Mouse (Mus musculus): Measurements from ENCODE around the gene Rgs3. TPM values are rescaled to one million over a fixed set of nuclear protein-coding genes. Genes with fewer than 3 reads are reported as not detected.

The Rgs3 gene
- total RNA-seq (2014; fragmentation: Nextera tagmentation) (6.5 and 17.4 TPM in 2 replicates), total RNA-seq (2017) (5.2 and 11.3 TPM in 2 replicates)

DNA sequence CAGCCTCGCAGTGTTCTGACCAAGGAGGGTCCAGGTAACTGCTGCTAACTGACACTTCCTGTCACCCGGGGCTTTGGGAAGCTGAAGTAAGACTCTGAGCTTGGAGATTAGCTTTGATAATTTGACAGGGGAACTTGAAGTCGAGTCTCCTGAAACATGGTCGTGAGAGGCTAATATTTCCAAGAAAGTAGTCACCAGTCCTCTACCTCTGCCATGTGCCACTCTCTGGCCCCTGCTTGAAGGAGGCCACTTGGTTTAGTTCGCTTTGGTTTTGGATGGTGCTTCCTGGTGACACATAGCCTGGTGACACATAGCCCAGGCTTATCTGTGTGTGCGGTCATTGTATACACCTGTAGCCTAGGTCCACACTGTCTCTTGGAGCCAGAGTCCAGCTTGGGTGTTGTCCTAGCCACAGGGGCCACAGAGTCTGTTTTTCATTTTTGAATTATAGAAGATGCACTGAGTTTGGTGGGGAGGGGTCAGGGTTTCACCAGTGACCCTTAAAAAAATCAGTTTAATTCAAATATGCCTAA, at the start of gene Rgs3:
Gene Rgs3, plus strand, starts transcription at position 51 of the 533 bp plus-strand sequence.
- no peak for ATAC-seq (replicated peaks; ENCODE audit: poor library complexity, severe bottlenecking)

DNA sequence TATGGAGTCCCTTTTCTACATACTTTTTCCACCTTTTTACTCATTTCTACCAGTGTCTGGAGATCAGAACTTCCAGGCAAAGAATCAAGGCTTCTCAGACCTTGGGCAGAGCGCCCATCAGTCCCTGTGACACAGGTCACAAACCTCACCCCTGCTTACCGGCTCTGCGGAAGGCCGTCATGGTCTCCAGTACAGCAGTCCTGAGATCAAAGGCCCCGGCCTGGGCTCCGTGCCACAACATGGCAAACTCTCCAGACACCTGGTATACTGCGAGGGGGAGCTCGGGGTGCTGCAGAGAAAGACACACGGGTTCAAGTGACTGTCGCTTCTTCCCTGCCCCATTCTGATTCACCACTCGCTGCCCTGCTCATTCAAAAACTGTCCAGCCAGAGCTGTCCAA, 49.7 kb upstream of the Rgs3 start:
- ATAC-seq (replicated peaks; ENCODE audit: poor library complexity, severe bottlenecking) = no peak

DNA sequence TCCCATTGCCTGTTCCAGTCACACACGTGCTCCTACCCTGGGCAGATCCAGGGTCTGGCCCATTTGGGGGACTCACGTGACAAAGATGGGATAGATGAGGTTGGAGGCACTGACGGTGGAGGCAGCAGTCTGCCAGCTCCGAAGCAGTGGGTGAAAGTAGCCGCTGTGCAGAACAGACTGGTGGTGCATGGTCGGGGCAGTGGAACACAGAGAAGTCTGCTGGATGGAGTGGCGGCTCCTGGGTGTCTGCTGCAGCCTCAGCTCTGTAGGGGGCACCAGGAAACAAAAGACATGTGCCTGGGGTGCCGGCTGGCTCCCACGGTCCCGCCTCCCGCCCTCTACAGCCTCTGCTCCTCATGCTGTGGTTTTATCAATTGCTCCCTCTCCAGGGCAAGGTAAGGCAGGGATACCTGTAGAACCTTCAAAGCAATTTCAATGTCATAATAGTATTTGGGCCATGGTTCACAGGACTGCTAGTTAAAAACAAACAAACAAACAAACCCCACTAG, 45.6 kb upstream of the Rgs3 start:
- no peak for ATAC-seq (replicated peaks; ENCODE audit: poor library complexity, severe bottlenecking)

DNA sequence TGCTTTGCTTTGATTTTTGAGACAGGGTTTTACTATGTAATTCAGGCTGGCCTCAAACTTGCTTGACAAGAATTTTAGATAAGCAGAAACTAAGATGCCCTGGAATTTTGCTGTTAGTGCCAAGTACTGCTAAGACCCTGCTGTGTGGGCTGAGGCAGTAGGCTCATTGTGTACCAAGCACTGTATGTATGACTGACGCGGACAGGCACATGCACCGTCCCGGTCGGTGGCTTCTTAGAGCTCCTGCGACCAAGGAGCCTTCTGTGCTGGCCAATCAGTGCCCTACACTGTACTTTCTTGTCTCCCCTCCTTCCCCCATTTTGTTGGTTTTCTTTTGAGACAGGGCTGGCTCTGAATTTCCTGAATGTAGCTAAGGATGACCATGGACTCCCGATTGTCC, 44.7 kb upstream of the Rgs3 start:
- no peak for ATAC-seq (replicated peaks; ENCODE audit: poor library complexity, severe bottlenecking)

DNA sequence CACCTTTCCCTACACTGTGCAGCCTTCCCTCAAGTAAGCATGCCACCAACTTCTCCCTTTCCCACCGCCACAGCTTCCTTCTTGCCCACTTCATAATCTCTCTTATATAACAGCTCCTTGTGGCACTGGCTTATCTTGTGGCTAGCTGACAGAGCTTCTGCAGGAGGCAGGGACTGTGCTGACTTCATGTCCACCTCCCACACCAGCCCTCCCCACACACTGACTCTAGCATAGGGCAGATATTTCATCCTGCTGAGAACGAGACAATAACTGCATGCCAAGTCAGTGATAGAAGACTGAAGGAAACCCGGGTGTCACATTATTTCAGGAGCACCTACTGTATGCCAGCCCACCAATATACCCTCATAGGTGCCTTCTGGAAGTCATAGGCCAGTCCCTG, 44.2 kb upstream of the Rgs3 start:
- peak; percentile 21; the same call in 1 of the 2 replicates for ATAC-seq (replicated peaks; ENCODE audit: poor library complexity, severe bottlenecking)

DNA sequence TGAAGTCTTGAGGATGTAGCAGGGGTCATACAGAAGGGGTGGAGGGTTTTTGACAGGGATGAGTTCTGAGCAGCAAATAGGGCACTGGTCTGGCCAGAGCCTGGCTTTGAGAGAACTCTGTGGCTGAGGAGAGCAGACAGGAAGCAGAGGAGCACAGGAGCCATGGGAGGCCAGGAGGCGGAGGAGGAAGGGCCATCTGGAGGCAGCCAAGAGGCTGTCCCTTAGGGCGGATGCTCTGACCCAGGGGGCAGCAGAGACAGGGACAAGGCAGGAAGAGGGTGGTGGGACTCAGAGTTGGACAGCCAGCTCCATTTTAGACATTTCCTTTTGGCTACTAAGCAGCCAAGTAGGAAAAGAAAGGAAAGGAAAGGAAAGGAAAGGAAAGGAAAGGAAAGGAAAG, 43.6 kb upstream of the Rgs3 start:
- ATAC-seq (replicated peaks; ENCODE audit: poor library complexity, severe bottlenecking) = no peak

DNA sequence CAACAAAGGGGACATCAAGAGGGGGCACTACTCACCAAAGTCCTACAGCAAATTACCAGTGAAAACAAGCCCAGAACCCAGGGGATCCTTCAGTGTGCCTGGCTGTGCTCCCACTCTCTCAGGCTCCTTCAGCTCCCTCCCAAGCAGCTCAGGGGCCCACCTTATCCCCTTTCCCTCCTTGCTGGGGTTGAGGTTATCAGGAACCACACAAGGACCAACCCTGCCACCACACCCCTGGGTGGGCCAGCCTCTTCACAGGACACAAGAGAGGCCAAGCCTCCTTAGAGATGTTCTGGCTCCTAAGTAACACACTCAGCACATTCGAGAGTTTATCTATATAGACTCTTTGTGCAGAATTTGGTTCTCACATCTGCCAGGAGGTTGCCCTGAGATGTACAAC, 43.1 kb upstream of the Rgs3 start:
- no peak for ATAC-seq (replicated peaks; ENCODE audit: poor library complexity, severe bottlenecking)

DNA sequence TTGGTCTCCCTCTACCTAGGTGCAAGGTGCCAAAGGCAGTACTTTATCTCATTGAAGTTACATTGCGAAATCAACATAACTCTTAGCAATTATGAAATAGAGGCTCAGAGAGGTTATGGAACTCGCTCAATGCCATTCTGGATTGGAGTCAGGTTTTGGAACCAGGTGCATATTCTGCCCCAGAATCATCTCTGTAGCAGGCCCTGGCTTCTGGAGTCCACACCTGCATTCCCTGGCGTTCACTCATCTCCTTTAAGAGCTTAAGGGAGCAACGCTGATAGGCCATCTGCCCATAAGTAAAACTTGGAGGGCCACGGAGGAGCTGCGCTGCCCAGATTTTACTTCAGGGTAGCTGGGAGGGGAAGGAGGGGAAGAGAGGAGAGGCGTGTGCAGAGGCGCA, 42.6 kb upstream of the Rgs3 start:
- ATAC-seq (replicated peaks; ENCODE audit: poor library complexity, severe bottlenecking) = no peak

DNA sequence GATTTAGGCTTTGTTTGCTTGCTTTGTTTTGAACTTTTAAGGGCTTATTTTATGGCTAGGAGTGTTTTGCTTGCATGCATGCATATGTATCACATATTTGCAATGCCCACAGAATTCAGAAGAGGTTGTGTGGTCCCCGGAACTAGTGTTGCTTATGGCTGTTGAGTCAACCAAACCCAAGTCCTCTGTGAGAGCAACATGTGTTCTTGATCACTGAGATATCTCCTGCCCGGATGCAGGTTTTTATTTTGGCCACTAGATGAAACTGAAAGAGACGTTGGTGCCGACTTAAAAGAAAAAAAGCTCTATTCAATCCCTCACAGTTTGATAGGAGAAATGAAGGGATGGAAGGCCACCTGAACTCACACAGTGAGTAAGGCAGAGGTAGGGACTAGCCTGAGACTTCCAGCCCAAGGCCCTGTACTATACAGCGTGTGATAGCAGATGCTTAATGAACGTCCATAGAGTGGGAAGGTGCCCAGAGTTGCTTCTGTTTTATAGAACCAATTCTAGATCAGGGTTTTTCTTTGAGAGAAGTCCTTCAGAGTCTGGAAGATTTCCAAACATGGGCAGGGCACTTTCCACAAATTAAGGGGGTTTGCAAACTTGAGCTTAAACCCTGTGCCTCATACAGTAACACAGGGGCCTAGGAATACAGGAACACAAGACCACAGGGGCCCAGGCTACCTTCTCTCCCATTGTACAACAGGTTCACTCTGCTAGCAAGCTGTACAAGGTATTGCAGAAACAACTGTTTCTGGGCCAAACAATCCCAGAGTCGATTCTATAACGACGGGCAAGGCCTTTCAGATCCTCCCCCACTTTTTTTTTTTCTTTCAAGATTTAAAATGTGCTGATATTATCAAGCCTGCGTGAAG, 41.9 kb upstream of the Rgs3 start:
- ATAC-seq (replicated peaks; ENCODE audit: poor library complexity, severe bottlenecking) = no peak

DNA sequence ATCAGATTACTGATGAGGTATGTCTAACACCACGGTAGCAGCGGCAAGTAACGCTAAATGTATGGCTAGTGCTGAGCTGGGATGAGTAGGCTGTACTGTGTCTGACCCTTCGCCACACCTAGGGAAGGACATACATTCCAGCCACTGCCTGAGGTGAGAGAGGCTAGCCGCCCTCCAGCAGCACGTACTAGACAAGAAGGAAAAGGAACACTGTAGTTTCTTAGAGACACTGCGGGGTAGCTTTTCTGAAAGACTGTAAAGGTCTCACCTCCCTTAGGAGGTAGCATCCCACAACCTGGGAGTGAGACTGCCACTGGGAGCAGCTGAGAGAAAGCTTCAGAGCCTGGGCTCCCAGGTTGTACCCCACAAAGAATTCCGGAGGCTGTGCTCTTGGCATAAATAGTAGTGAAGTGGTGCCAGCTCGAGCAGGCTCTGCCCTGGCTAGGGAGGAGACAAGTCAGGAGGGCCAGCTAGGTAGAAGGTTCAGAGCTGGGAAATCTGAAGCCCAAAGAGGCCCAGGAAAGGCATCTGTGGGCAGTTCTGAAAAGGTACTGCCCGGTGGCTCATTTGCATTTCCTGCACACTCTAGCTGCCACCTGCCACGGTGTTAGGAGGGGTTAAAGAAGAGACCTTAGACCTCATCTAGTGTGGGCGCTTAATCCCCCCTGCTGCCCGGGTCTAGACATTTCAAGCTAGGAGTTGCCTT, 41.1 kb upstream of the Rgs3 start:
- no peak for ATAC-seq (replicated peaks; ENCODE audit: poor library complexity, severe bottlenecking)

DNA sequence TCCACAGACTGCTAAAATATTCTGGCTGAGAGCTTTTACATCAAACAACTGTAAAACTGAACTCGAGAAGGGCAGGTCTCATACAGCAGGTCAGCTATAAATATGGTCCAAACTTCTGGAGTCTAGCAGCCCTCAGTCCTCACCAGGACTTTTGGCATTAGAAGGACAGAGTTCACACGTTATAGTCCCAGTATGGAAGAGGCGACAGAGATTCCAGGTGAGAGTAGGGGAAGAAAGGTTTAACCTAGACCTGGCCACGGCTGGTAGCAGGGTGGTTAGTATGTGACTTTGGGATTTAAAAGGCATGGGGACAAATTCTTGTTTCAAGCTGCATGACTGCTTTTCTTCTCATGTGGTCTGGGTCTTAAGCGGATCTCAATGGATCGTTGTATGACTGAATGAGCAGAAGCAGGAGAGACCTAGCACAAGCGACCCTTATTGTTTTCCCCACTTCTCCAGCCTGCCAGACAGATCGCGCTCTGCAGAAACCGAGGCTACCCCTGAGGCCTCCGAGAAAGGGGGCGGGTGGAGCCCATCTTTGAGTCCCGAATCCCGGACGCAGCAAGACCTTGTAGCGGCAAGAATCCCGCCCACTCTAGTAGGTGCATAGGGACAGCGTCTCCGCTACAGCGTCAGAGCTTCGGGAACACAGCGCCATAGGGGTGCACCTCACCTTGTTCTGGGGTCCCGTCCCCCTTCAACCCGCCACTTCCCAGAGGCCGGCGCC, 40.4 kb upstream of the Rgs3 start:
- peak; percentile 48 for ATAC-seq (replicated peaks; ENCODE audit: poor library complexity, severe bottlenecking)

DNA sequence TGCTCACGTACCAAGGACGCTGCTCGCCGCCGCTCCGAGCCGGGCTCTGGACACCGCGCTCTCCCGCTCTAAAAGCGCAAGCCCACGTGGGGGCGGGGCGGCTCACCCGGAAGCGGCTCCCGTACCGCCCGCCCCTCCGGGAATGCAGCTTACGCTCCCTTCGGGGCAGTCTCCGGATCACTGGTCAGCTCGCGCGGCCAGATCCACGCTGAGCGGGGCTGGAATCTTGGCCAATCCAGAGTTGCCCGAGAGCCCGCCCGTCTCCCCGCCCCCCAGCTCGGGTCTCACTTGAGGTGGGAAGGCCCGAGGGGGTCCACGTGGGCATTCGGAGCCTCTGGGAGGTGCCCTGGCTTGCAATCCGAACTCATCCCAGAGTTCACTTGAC, 39.8 kb upstream of the Rgs3 start, which contains the start of gene Alad:
Gene Alad, minus strand, starts transcription at position 70 of the 385 bp plus-strand sequence.
- ATAC-seq (replicated peaks; ENCODE audit: poor library complexity, severe bottlenecking) = peak; percentile 77

DNA sequence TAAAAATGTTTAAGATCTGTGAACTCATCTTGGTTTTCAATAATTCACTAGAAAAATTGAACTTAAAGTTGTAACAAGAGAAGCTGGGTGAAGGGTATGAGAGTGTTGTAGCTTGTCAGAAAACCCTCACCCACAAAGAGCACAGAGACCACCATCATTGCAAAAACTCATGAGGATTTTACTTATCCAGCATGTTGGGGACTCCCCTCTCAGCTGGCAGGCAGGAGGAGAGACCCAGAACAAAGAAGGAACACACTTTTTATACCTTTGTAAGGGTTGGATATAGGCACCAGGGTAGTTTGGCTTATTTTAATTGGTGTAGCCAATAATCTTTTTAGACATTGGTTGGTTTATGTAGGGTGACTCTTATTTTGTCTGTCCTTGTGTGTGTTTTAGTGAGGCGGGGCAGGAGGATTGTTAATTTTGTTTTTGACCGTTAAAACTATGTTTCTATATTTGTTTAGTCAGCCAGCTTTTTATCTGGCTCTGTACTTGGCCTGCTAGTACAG, 38.7 kb upstream of the Rgs3 start:
- no peak for ATAC-seq (replicated peaks; ENCODE audit: poor library complexity, severe bottlenecking)

DNA sequence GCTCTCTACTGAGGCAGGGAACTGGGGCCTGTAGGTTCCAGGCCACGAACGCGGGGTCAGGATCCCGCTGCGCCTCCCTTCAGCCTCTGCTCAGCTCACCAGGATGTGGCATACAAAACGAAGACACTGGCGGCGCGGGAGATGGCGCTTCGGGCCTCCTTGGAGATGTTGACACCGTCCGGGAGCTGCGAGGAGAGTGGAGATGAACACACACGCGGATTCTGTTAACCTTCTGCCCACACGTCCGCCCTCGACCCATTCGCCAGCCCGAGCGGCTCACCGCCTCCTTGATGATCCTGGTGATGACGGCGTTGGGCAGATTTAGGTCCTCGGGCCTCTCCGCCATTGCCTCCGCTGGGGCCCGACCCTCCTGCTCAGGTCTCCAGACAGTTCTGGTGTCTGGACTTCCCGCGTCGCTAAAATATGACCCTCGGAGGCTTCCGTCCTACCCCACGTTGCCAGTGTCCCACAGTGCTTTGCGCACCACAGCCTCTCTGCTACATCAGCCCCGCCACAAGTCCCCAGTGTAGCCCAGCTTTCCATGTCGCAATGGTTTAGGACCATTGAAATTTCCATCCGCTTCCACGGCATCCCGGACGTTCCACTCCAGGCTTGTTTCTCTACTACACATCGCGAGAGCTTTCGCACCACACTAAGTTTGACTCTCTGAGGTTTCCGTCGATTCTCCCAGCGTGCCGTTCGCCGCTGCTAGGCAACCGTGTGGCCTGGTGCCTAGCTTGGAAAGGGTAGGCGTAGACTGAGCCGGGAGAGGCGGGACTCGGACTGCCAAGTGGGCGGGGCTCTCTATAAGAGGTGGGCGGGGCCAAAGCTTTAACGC, 34.8 kb upstream of the Rgs3 start, which contains the start of the genes Pole3 and 4933430I17Rik:
Gene Pole3, minus strand, starts transcription at position 418 of the 838 bp plus-strand sequence.
Gene 4933430I17Rik, plus strand, starts transcription at position 719 of the 838 bp plus-strand sequence.
- peak; percentile 96 for ATAC-seq (replicated peaks; ENCODE audit: poor library complexity, severe bottlenecking)

DNA sequence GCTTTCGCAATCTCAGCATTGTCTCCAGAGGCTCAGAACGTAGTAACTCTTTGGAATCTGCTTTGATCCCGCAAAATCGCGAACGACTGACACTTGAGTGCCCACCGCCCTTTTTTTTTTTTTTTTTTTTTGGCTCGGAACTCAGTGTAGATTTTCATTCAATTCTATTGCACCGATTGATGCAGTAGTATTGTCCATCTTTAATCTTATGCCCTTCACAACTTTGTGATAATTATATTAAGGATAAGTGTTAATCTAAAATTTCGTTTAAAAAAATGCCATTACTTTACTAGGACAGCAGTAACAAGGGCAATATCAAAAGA, 34.2 kb upstream of the Rgs3 start:
- no peak for ATAC-seq (replicated peaks; ENCODE audit: poor library complexity, severe bottlenecking)

DNA sequence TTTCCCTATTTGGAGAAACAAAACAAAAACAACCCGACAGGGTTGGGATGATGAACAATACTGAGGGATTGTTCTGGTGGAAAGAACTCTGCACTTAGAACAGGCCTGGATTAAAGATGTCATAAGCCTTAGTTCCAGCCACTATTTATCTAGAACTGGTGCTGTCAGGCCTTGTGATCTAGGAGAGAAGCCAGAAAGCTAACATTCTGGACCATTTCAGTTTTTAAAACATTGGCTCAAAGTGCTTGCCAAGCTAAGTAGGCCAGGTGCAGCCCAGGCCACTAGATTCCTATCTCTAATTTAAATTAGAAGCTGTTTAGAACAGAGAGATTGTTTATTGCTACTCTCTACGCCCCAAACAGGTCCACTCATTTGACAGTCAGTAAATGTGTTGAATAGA, 33.4 kb upstream of the Rgs3 start:
- no peak for ATAC-seq (replicated peaks; ENCODE audit: poor library complexity, severe bottlenecking)

DNA sequence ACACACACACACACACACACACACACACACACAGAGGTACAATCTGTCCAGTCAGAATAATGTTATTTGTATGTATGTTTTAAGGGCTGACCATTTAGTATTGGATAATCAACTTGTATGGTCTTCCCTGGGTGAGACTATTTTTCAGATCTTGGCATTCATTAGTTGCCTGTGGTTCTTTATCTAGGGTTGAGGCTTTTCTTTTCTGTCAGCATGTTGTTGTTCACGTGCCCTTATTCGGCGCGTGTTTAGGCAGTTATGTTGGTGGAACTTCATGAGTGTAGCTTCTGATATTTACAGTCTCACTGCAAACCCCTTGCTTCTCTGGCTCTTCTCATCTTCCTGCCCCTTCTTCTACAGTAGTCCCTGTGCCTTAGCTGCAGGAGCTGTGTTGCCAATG, 32.0 kb upstream of the Rgs3 start:
- no peak for ATAC-seq (replicated peaks; ENCODE audit: poor library complexity, severe bottlenecking)

DNA sequence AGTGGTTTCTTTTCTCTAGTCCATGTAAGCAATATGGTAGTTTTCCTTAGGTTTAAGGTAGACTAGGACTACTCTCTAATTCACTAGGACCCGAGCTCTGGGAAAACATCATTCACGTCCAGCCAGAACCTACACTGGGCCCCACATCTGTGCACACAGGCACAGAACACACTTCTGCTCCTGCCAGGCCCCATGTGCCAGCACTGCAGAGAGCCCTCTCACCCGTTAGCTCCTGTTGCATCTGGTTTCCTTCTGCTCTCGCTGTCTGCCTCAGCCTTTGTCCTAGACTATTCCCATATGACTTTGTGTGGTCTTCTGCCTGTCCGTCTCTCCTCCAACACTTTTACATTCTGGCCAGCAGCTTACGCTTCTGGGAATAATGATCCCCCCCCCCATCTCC, 25.9 kb upstream of the Rgs3 start:
- ATAC-seq (replicated peaks; ENCODE audit: poor library complexity, severe bottlenecking) = no peak

DNA sequence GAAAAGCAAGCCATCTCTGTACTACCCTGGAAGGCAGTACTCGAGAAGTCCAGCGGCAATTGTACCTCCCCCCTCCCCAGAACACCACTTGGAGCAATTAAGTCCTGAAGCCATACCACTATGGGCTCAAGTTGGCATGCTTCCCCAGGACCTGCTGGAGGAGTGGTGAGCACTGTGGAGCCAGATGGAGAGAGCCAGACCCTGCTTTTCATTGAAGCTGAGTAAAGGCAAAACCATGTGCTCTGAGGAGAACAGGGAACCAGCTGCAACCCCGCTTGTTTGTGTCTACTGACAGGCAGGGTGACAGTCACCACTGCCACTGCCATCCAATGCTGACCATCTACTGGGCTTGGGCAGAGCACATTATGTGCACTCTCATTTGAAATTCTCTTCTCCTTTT, 17.8 kb upstream of the Rgs3 start:
- ATAC-seq (replicated peaks; ENCODE audit: poor library complexity, severe bottlenecking) = no peak
